Mouse (Mus musculus) midbrain, embryonic 11.5 days (tissue): ENCODE measurements at regions not wholly inside any gene's neighbourhood (a gene's known extent, or its start where the extent isn't known, plus 50 kb on each side); places are given as distances from the start of the nearest gene placed in this dataset.
A peak's percentile ranks its signal among the peaks of the same experiment; 100 is the strongest.

Experiments used
- ATAC-seq: fragments of 200-750 bp; cut with Nextera tagmentation; 2 replicates; pipeline ENCODE4 v1.8.0; 2017; ENCODE audit warnings: moderate TSS enrichment, moderate library complexity; ENCODE audit not compliant: low FRiP score
- DNase-seq: peaks from one replicate; pipeline ENCODE4 v3.0.0; 2015; ENCODE audit warnings: low spot score; ENCODE audit errors: missing footprints
- H3K27ac ChIP-seq: fragments of 300-500 bp; sonication (generic); 2 replicates; pipeline ENCODE4 v1.5.1; 2014; ENCODE audit warnings: low read depth, low read length
- H3K27me3 ChIP-seq: fragments of 300-500 bp; sonication (generic); 2 replicates; pipeline ENCODE4 v1.6.1; 2014; ENCODE audit warnings: mild to moderate bottlenecking, low read length, moderate library complexity, mixed read lengths; ENCODE audit not compliant: control insufficient read depth, insufficient read depth
- H3K36me3 ChIP-seq: fragments of 300-500 bp; sonication (generic); 2 replicates; pipeline ENCODE4 v1.6.1; 2014; ENCODE audit warnings: mild to moderate bottlenecking, low read length, moderate library complexity, mixed read lengths; ENCODE audit not compliant: control insufficient read depth, insufficient read depth
- H3K4me1 ChIP-seq: fragments of 300-500 bp; sonication (generic); 2 replicates; pipeline ENCODE4 v1.6.1; 2014; ENCODE audit warnings: low read length; ENCODE audit not compliant: control insufficient read depth, insufficient read depth
- H3K4me2 ChIP-seq: fragments of 300-500 bp; sonication (generic); 2 replicates; pipeline ENCODE4 v1.6.1; 2014; ENCODE audit warnings: mild to moderate bottlenecking, moderate library complexity
- H3K4me3 ChIP-seq: fragments of 300-500 bp; sonication (generic); 2 replicates; pipeline ENCODE4 v1.5.1; 2014; ENCODE audit warnings: low read depth, low read length
- H3K9ac ChIP-seq: fragments of 300-500 bp; sonication (generic); 2 replicates; pipeline ENCODE4 v1.6.1; 2014; ENCODE audit warnings: low read length
- H3K9me3 ChIP-seq: fragments of 300-500 bp; sonication (generic); 2 replicates; pipeline ENCODE4 v1.6.1; 2016; ENCODE audit warnings: low read length; ENCODE audit not compliant: control insufficient read depth
- WGBS: fragments of 180-500 bp; shearing (Covaris S2); extraction: QIAGEN DNeasy Blood & Tissue Kit; methylation state at CpG from one replicate; pipeline ENCODE4 v1.1.7; 2014; 5-methylcytosine and 5-hydroxymethylcytosine counted together

- DNase-seq (peak; percentile 85), ATAC-seq (peak; percentile 70)
- no peak overlapping the region for H3K4me3 ChIP-seq
- H3K36me3 ChIP-seq, result no peaks in the 10 kb centered on the region
- no peak overlapping the region for H3K27ac ChIP-seq
- no peaks in the 10 kb centered on the region; the same call in 1 of the 2 replicates for H3K4me1 ChIP-seq
- no peaks in the 10 kb centered on the region for H3K27me3 ChIP-seq
- H3K9ac ChIP-seq, result no peak overlapping the region
- no peaks in the 10 kb centered on the region for H3K9me3 ChIP-seq
- H3K4me2 ChIP-seq, result no peak overlapping the region
- 53% methylated on average over 5 of the region's 5 CpGs for WGBS
These were observed 135.1 kb upstream of the Fndc3a start for GRCm38 (mm10) chr14:72844753-72845369.

DNA sequence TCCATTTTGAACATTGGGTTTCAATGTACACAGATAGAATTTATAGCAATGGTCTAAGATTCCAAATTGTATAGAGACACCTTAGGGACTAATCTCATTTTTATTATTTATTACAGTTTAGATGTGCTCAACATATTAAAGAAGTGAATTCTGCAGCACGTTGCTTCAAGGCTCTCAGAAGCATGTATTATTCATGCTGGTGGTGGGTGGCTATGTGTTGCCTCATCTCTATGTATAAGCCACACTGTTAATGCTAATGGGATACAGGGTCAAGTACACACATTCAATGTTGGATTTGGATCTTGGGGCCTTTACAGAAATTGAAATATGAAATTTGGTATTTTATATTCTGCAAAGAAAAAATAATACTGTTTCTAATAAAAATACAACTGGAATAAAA, 131.9 kb upstream of the Fndc3a start:
- 69% methylated on average over 1 of the region's 1 CpGs for WGBS
- no peak for DNase-seq

GRCm38 (mm10) chr14:72835158-72835557, 125.4 kb upstream of the Fndc3a start:
- ATAC-seq (no peak), DNase-seq (no peak)
- no peaks in the 10 kb centered on the region for H3K9me3 ChIP-seq
- H3K27ac ChIP-seq, result no peak overlapping the region
- H3K4me3 ChIP-seq, result no peak overlapping the region
- H3K36me3 ChIP-seq, result no peaks in the 10 kb centered on the region
- no peak overlapping the region for H3K9ac ChIP-seq
- WGBS, result 90% methylated on average over 4 of the region's 4 CpGs
- no peaks in the 10 kb centered on the region for H3K27me3 ChIP-seq
- H3K4me1 ChIP-seq, result no peaks in the 10 kb centered on the region
- H3K4me2 ChIP-seq, result no peak overlapping the region

More for the DNA sequence above, 131.9 kb upstream of the Fndc3a start:
- no peak overlapping the region for H3K4me3 ChIP-seq
- no peaks in the 10 kb centered on the region for H3K36me3 ChIP-seq
- no peaks in the 10 kb centered on the region; the same call in 1 of the 2 replicates for H3K4me1 ChIP-seq
- H3K9ac ChIP-seq, result no peak overlapping the region
- H3K9me3 ChIP-seq, result no peaks in the 10 kb centered on the region
- no peak for ATAC-seq
- no peak overlapping the region for H3K27ac ChIP-seq
- no peaks in the 10 kb centered on the region for H3K27me3 ChIP-seq
- no peak overlapping the region for H3K4me2 ChIP-seq

DNA sequence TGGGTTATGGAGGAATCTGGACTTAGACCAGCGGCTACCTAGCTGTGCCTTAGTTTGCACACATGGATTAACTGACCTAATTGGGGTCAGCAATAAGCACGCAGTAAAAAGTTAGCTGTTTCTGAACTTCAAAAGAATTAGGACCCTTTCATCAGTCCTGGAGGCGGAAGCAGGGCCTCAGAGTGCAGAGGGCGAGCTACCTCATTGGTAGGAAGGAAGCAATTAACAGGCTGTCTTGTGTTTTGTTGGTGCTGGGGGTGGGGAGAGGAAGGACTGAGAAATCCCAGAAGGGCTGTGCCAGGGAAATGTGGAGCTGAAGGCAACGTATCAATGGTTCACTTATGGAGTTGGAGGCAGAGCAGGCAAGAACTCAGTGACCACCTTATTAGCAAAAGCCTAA, 119.5 kb upstream of the Fndc3a start:
- Histone ChIP-seq H3K4me3 (no peak overlapping the region), H3K4me1 (0 out of 2 replicates have a peak, but pooled peaks cover 2% of the 10 kb centered on the region), H3K9ac (no peak overlapping the region), H3K36me3 (no peaks in the 10 kb centered on the region), H3K27me3 (no peaks in the 10 kb centered on the region), H3K9me3 (no peaks in the 10 kb centered on the region), H3K27ac (no peak overlapping the region), H3K4me2 (no peak overlapping the region)
- DNase-seq, result peak; percentile 45
- ATAC-seq, result no peak
- WGBS, result 46% methylated on average over 5 of the region's 5 CpGs

DNA sequence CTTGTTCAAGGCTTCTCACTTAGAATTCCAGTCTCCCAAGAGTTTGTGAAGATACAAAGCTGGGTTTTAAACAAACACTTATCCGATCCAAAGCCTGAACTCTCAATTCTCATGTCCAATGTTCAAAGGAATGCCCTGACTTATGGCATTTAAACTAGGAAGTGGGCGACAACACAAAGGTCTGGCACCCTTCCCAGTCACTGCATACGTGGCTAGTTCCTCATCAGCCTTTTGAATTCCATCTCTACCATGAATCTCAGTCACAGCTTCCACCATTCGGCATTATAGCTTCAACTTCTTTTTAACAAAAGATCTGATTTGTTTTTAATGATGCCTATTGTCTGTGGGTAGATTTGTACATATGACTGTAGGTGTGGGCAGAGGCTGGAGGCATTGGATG, 115.7 kb upstream of the Fndc3a start:
- DNase-seq (no peak), ATAC-seq (no peak)
- Histone ChIP-seq H3K4me2 (no peak overlapping the region), H3K4me1 (0 out of 2 replicates have a peak, but pooled peaks cover 2% of the 10 kb centered on the region), H3K9me3 (no peaks in the 10 kb centered on the region), H3K27ac (no peak overlapping the region), H3K9ac (no peak overlapping the region), H3K27me3 (no peaks in the 10 kb centered on the region), H3K36me3 (no peaks in the 10 kb centered on the region), H3K4me3 (no peak overlapping the region)
- 87% methylated on average over 4 of the region's 4 CpGs for WGBS

GRCm38 (mm10) chr14:72822231-72822615, 112.4 kb upstream of the Fndc3a start:
- no peak overlapping the region for H3K4me2 ChIP-seq
- DNase-seq (no peak), ATAC-seq (no peak)
- H3K27me3 ChIP-seq, result no peaks in the 10 kb centered on the region
- H3K4me3 ChIP-seq, result no peak overlapping the region
- H3K4me1 ChIP-seq, result peaks cover 3% of the 10 kb centered on the region; the same call in 1 of the 2 replicates
- H3K9ac ChIP-seq, result no peak overlapping the region
- WGBS, result 71% methylated on average over 3 of the region's 3 CpGs
- no peak overlapping the region for H3K27ac ChIP-seq
- no peaks in the 10 kb centered on the region for H3K36me3 ChIP-seq
- no peaks in the 10 kb centered on the region for H3K9me3 ChIP-seq

DNA sequence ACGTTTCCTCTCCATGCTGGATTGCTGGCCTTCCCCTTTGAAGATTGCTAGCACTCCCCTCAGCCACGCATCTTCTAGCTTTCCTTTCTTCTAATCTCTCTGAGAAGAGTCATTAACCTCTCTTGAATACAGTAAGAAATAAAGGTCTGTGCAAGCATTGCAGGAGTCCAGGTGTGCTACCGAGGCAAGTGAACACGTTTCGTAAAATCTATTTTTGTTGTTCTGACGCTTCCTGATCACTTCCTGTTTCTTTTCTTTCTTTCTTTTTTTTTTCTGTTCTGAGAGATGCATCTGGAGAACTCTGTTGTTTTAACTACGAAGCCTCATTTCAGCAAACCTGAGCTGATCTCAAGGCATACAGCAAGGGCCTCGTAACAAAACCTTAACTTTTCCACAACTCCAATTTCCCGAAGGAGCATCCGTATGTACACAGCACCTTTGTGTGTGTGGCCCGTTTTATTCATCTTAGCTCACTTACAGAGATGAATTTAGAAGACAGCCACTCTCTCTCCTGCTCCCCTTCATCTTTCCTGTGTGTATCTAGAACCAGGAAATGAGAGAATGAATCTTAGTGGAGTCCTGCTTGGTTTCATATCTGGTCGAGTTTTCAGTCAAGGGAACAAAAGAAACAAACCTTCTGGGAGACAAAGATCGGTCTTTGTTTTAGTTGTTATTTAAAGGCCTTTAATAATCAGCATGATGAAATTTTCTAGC, 111.9 kb upstream of the Fndc3a start:
- 86% methylated on average over 13 of the region's 13 CpGs for WGBS
- no peak for ATAC-seq
- Histone ChIP-seq H3K9me3 (no peaks in the 10 kb centered on the region), H3K4me1 (peaks cover 7% of the 10 kb centered on the region; the same call in 1 of the 2 replicates), H3K27me3 (no peaks in the 10 kb centered on the region), H3K36me3 (no peaks in the 10 kb centered on the region), H3K27ac (no peak overlapping the region), H3K9ac (no peak overlapping the region), H3K4me3 (no peak overlapping the region), H3K4me2 (no peak overlapping the region)
- no peak for DNase-seq

GRCm38 (mm10) chr14:72819037-72819436, 109.2 kb upstream of the Fndc3a start:
- WGBS, result 92% methylated on average over 4 of the region's 4 CpGs
- H3K4me3 ChIP-seq, result no peak overlapping the region

DNA sequence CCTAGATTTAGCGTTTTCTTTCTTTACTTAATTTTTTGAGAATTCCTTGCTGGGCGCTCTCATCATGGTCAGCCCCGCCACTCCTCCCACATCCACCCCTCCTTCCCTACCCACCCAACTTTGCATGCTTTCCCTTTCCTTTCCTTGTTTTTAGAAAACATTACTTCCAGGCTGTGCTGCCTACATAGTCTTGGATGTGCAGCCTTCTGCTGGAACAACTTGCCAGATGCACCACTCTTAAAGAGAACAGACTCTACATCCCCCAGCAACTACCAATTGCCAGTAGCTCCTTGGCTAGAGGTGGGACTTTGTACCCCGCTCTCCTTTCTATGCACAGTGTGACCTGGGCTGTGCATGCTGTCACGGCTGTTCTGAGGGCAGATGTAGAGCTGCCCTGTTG, 108.0 kb upstream of the Fndc3a start:
- no peak overlapping the region for H3K4me3 ChIP-seq
- H3K36me3 ChIP-seq, result no peaks in the 10 kb centered on the region
- 90% methylated on average over 5 of the region's 5 CpGs for WGBS
- DNase-seq (no peak), ATAC-seq (no peak)
- peaks cover 7% of the 10 kb centered on the region; the same call in 1 of the 2 replicates for H3K4me1 ChIP-seq
- H3K27ac ChIP-seq, result no peak overlapping the region
- H3K4me2 ChIP-seq, result no peak overlapping the region
- H3K9me3 ChIP-seq, result no peaks in the 10 kb centered on the region
- H3K27me3 ChIP-seq, result no peaks in the 10 kb centered on the region
- no peak overlapping the region for H3K9ac ChIP-seq

More at GRCm38 (mm10) chr14:72819037-72819436, 109.2 kb upstream of the Fndc3a start:
- Histone ChIP-seq H3K4me1 (peaks cover 7% of the 10 kb centered on the region; the same call in 1 of the 2 replicates), H3K9me3 (no peaks in the 10 kb centered on the region), H3K9ac (no peak overlapping the region), H3K27me3 (no peaks in the 10 kb centered on the region), H3K27ac (no peak overlapping the region), H3K4me2 (no peak overlapping the region), H3K36me3 (no peaks in the 10 kb centered on the region)
- no peak for DNase-seq
- no peak for ATAC-seq
